Mouse (Mus musculus) heart, adult 2 months (tissue): ENCODE results near the gene Slc6a15. TPM values are rescaled to one million over a fixed set of nuclear protein-coding genes. Genes with fewer than 3 reads are reported as not detected.

Experiments
- DNase-seq, 2 experiments: peaks; one replicate each; pipeline ENCODE4 v3.0.0; 2021
- H3K27ac ChIP-seq: fragments of 200-600 bp; 2 replicates; pipeline ENCODE4 v1.8.1; 2022
- H3K27me3 ChIP-seq: fragments of 200-500 bp; 2 replicates; pipeline ENCODE4 v1.6.1; 2012; ENCODE audit warnings: mild to moderate bottlenecking, low read length, inconsistent platforms, mixed read lengths; ENCODE audit not compliant: control insufficient read depth, insufficient read depth
- H3K36me3 ChIP-seq: fragments of 200-500 bp; 2 replicates; pipeline ENCODE4 v1.6.1; 2012; ENCODE audit warnings: low read length, inconsistent platforms; ENCODE audit not compliant: control insufficient read depth, insufficient read depth
- H3K4me1 ChIP-seq: fragments of 200-500 bp; 2 replicates; pipeline ENCODE4 v1.6.1; 2011; ENCODE audit warnings: low read length; ENCODE audit not compliant: control insufficient read depth, insufficient read depth
- H3K4me3 ChIP-seq: fragments of 200-600 bp; 2 replicates; pipeline ENCODE4 v1.8.1; 2022
- H3K79me2 ChIP-seq: fragments of 200-500 bp; replicated peaks from 2 replicates; pipeline ENCODE4 v1.6.1; 2012; ENCODE audit warnings: mild to moderate bottlenecking, inconsistent platforms, low read length, moderate library complexity, mixed read lengths; ENCODE audit not compliant: control insufficient read depth, insufficient read depth
- H3K9ac ChIP-seq: fragments of 200-500 bp; 2 replicates; pipeline ENCODE4 v1.6.1; 2012; ENCODE audit warnings: low read depth, mild to moderate bottlenecking, control low read depth, inconsistent platforms, low read length, mixed read lengths
- CTCF ChIP-seq: fragments of 200-600 bp; IDR thresholded peaks from 2 replicates; pipeline ENCODE4 v1.8.1; 2022; ENCODE audit warnings: antibody characterized with exemption, mild to moderate bottlenecking, moderate library complexity
- EP300 ChIP-seq: fragments of 200-500 bp; IDR thresholded peaks from 2 replicates; pipeline ENCODE4 v1.6.1; 2011; ENCODE audit warnings: low read depth, low read length, control low read depth; ENCODE audit not compliant: insufficient read depth
- POLR2A ChIP-seq: fragments of 200-500 bp; IDR thresholded peaks from 2 replicates; pipeline ENCODE4 v1.6.1; 2011; ENCODE audit warnings: mild to moderate bottlenecking, low read depth, low read length, control low read depth; ENCODE audit not compliant: insufficient read depth
- WGBS: fragments of 180-500 bp; shearing (Covaris S2); methylation state at CpG from one replicate; pipeline ENCODE4 v1.1.7; 2018; 5-methylcytosine and 5-hydroxymethylcytosine counted together
- intact Hi-C: fragments of 180-260 bp; cut with DNase I; formaldehyde crosslinking; loops from one replicate; pipeline ENCODE4 v1.15.1; 2025
- long read RNA-seq: library from polyadenylated mRNA; stranded (forward); transcript quantifications from one replicate; pipeline ENCODE4 v2.0.0, GENCODE M21; 2021
- polyA plus RNA-seq: library from polyadenylated mRNA; depleted of rRNA; stranded (reverse); fragments of >200 nt; gene quantifications from 2 replicates; pipeline ENCODE4 v1.2.3, GENCODE M21; 2012; rRNA removed
- total RNA-seq, 2 experiments: library from RNA; stranded (reverse); gene quantifications; 2 replicates each; pipeline ENCODE4 v1.2.3; 2021

Gene Slc6a15
- total RNA-seq: under 1 TPM; 0.23 to 0.27 TPM
- polyA plus RNA-seq: 0.06 and 0.08 TPM in 2 replicates
- long read RNA-seq, partial matches to known transcripts: 0 of 1 reads
- long read RNA-seq, other reads (novel, unspliced or antisense): 1 of 1 reads

GRCm38 (mm10) chr10:103367371-103368295 lies at the start of gene Slc6a15:
Gene Slc6a15 (plus strand): TSS chr10:103367783.
- no peak within 1 kb of the TSS for H3K9ac ChIP-seq
- no peak for DNase-seq
- 1% methylated on average over 43 of the region's 43 CpGs for WGBS
- H3K4me3 ChIP-seq: peak within 1 kb of the TSS; percentile 29; the same call in 1 of the 2 replicates
- no peak within 1 kb of the TSS for H3K27ac ChIP-seq
- TF ChIP-seq EP300 (no peak), CTCF (no peak), POLR2A (no peak)
- no peaks in the 10 kb centered on the region for H3K4me1 ChIP-seq
- H3K36me3 ChIP-seq: no peaks in the 10 kb centered on the region
- no peaks in the 10 kb centered on the region for H3K79me2 ChIP-seq
- intact Hi-C loops: no loop called here
- H3K27me3 ChIP-seq: peaks cover 5% of the 10 kb centered on the region

DNA sequence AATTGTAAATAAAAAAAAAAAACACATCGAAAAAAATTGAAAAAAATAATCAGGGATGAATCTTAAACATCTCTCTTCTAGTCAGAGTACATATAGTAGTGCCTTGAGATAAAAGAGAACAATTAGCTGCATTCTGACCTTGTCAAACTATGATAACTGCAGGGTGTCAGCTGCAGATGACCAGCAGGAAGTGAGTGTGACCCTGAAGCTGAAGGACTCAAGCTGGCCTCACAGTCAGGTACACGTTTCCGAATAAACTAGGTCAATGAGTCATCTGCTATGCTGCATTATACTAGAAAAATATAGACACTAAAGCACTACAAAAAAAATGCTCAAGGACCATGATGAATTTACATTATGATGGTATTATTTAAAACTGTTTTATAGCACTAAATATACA lies 45.6 kb upstream of the Slc6a15 start:
- H3K79me2 ChIP-seq: no peaks in the 10 kb centered on the region
- TF ChIP-seq EP300: no peak
- TF ChIP-seq POLR2A: no peak
- TF ChIP-seq CTCF: no peak
- no peaks in the 10 kb centered on the region for H3K4me1 ChIP-seq
- intact Hi-C loops: no loop called here
- whole genome bisulfite sequencing: 45% methylated on average over 3 of the region's 3 CpGs
- no peaks in the 10 kb centered on the region for H3K27me3 ChIP-seq
- no peaks in the 10 kb centered on the region for H3K36me3 ChIP-seq
- DNase-seq: no peak
- H3K4me3 ChIP-seq: no peak overlapping the region
- no peak overlapping the region for H3K9ac ChIP-seq
- H3K27ac ChIP-seq: no peak overlapping the region

- Histone ChIP-seq H3K4me3 (no peak overlapping the region), H3K9ac (no peak overlapping the region), H3K27ac (no peak overlapping the region), H3K79me2 (no peaks in the 10 kb centered on the region), H3K27me3 (no peaks in the 10 kb centered on the region), H3K4me1 (no peaks in the 10 kb centered on the region), H3K36me3 (no peaks in the 10 kb centered on the region)
- no peak for DNase-seq
- intact Hi-C loops: no loop called here
- WGBS: 68% methylated on average over 3 of the region's 3 CpGs
- TF ChIP-seq POLR2A (no peak), EP300 (no peak), CTCF (no peak)
These were observed 44.2 kb upstream of the Slc6a15 start for GRCm38 (mm10) chr10:103323386-103323785.

DNA sequence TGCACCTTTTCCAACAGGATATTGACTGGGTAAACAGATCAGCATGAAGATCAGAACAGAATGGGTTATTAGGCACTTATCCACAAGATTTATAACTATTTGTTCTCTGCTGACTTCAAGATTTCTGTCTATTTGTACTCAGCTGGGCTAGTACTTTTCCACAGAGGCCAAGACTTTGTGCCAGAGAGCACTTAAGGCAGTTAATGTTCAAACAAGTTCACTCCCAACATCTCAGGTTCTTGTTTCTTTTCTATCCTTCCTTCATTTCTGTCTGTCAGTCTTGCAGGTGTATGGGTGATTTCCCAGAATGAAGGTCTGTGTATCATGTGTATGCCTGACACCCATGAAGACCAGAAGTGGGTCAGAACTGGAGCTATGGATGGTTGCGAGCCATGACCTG lies 33.3 kb upstream of the Slc6a15 start:
- WGBS: 88% methylated on average over 1 of the region's 1 CpGs

DNA sequence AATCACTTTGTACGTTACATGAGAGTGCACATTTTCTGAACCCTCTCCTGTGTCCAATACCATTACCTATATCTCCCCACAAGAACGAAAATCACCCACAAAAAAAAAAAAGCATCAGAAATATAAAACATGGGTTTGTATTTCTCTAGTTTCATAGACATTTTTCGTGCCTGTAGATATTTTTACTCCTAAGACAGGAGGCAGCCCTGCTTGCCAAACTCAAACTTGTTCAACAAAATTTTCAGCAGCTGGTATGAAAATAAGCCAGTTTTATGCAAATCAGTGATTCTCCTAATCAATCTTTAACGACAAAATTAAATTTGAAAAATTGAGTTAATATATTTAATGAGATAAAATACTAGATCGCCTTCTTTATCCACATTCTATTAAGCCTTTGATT lies 27.7 kb upstream of the Slc6a15 start:
- Histone ChIP-seq H3K27me3 (no peaks in the 10 kb centered on the region), H3K4me1 (no peaks in the 10 kb centered on the region), H3K27ac (no peak overlapping the region), H3K9ac (no peak overlapping the region), H3K4me3 (no peak overlapping the region), H3K36me3 (no peaks in the 10 kb centered on the region), H3K79me2 (no peaks in the 10 kb centered on the region)
- no peak for TF ChIP-seq CTCF
- TF ChIP-seq EP300: no peak
- TF ChIP-seq POLR2A: no peak
- WGBS: 67% methylated on average over 5 of the region's 5 CpGs
- intact Hi-C loops: no loop called here
- no peak for DNase-seq

More for the DNA sequence above, 33.3 kb upstream of the Slc6a15 start:
- Histone ChIP-seq H3K36me3 (no peaks in the 10 kb centered on the region), H3K9ac (no peak overlapping the region), H3K4me1 (no peaks in the 10 kb centered on the region), H3K4me3 (no peak overlapping the region), H3K27ac (no peak overlapping the region), H3K79me2 (no peaks in the 10 kb centered on the region), H3K27me3 (no peaks in the 10 kb centered on the region)
- TF ChIP-seq CTCF (no peak), POLR2A (no peak), EP300 (no peak)
- DNase-seq: no peak
- intact Hi-C loops: no loop called here

DNA sequence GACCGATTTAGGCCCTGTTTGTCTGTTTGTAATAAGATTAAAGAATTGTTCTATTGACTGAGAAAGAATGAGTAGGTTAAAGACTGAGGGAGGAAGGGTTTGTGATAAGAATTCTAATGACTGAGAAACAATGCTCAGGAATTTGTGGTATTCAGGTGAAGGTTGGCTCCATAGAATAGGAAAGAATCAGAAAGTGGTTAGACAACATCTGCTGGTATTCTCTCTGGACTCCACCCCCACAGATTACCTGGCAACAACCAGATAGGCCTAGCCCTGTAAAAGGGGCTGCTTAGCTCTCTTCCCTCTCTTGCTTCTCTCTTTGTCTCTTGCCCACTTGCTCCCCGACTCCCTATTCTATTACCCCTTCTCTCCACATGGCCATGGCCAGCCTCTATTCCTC lies 20.8 kb upstream of the Slc6a15 start:
- Histone ChIP-seq H3K27me3 (no peaks in the 10 kb centered on the region), H3K4me3 (no peak overlapping the region), H3K79me2 (no peaks in the 10 kb centered on the region), H3K9ac (no peak overlapping the region), H3K36me3 (no peaks in the 10 kb centered on the region), H3K27ac (no peak overlapping the region), H3K4me1 (no peaks in the 10 kb centered on the region)
- intact Hi-C loops: no loop called here
- 66% methylated on average over 2 of the region's 2 CpGs for WGBS
- TF ChIP-seq POLR2A (no peak), CTCF (no peak), EP300 (no peak)
- DNase-seq: no peak
